Mouse (Mus musculus) G1E (cell line): ENCODE results near the gene Cd2bp2. TPM values are rescaled to one million over a fixed set of nuclear protein-coding genes. Genes with fewer than 3 reads are reported as not detected.

Experiments used
- ATAC-seq: 2 replicates; pipeline ENCODE4 v1.8.0; 2016; ENCODE audit warnings: mild to moderate bottlenecking; ENCODE audit not compliant: insufficient number of reproducible peaks, poor library complexity, low FRiP score, severe bottlenecking; ENCODE audit errors: extremely low read depth
- DNase-seq: peaks from one replicate; pipeline ENCODE4 v3.0.0; 2012; ENCODE audit warnings: low spot score
- H3K27me3 ChIP-seq: 2 replicates; pipeline ENCODE4 v1.6.1; 2012; ENCODE audit warnings: mild to moderate bottlenecking, low read length, inconsistent platforms; ENCODE audit not compliant: insufficient read depth
- H3K36me3 ChIP-seq: replicated peaks from 2 replicates; pipeline ENCODE3; 2012; ENCODE audit warnings: mild to moderate bottlenecking, inconsistent platforms
- H3K4me1 ChIP-seq: 2 replicates; pipeline ENCODE4 v1.6.1; 2012; ENCODE audit warnings: low read depth, low read length, inconsistent platforms, mixed read lengths; ENCODE audit not compliant: insufficient read depth
- H3K4me3 ChIP-seq: 2 replicates; pipeline ENCODE4 v1.5.1; 2012; ENCODE audit warnings: low read depth, mild to moderate bottlenecking, inconsistent platforms, low read length, moderate library complexity, mixed read lengths
- H3K9me3 ChIP-seq: replicated peaks from 2 replicates; pipeline ENCODE4 v1.6.1; 2012; ENCODE audit warnings: inconsistent platforms
- CTCF ChIP-seq: IDR thresholded peaks from 2 replicates; pipeline ENCODE4 v1.5.1; 2012; ENCODE audit warnings: low read depth, low read length, inconsistent platforms, mixed read lengths
- GATA1 ChIP-seq: IDR thresholded peaks from 2 replicates; pipeline ENCODE4 v1.6.1; 2012; ENCODE audit warnings: borderline replicate concordance, low read length, inconsistent platforms, mixed read lengths
- GATA2 ChIP-seq: IDR thresholded peaks from 2 replicates; pipeline ENCODE4 v1.6.1; 2012; ENCODE audit warnings: low read depth, low read length, inconsistent platforms, borderline replicate concordance
- POLR2AphosphoS5 ChIP-seq: IDR thresholded peaks from 2 replicates; pipeline ENCODE4 v1.6.1; 2012; ENCODE audit warnings: low read depth, low read length, inconsistent platforms; ENCODE audit not compliant: insufficient replicate concordance
- TAL1 ChIP-seq: conservative IDR thresholded peaks from 2 replicates; pipeline ENCODE4 v1.6.1; 2012; ENCODE audit warnings: low read depth, low read length, inconsistent platforms, mixed read lengths
- polyA plus RNA-seq: library from polyadenylated mRNA; stranded (reverse); fragments of >175 nt; gene quantifications from 2 replicates; pipeline ENCODE4 v1.2.3, GENCODE M21; 2012
- total RNA-seq, 2 experiments: library from RNA; stranded (forward) in 1 of 2; stranded (reverse) in 1 of 2; fragments of 200-1000 nt in 1 of 2; fragments of >200 nt in 1 of 2; fragmentation: Nextera tagmentation in 1 of 2; gene quantifications; 2 replicates each; pipeline ENCODE4 v1.2.3; 2014 to 2017

The Cd2bp2 gene
- total and polyA plus RNA-seq, 3 experiments = 23.3 to 84.6 (median 71.8) TPM

DNA sequence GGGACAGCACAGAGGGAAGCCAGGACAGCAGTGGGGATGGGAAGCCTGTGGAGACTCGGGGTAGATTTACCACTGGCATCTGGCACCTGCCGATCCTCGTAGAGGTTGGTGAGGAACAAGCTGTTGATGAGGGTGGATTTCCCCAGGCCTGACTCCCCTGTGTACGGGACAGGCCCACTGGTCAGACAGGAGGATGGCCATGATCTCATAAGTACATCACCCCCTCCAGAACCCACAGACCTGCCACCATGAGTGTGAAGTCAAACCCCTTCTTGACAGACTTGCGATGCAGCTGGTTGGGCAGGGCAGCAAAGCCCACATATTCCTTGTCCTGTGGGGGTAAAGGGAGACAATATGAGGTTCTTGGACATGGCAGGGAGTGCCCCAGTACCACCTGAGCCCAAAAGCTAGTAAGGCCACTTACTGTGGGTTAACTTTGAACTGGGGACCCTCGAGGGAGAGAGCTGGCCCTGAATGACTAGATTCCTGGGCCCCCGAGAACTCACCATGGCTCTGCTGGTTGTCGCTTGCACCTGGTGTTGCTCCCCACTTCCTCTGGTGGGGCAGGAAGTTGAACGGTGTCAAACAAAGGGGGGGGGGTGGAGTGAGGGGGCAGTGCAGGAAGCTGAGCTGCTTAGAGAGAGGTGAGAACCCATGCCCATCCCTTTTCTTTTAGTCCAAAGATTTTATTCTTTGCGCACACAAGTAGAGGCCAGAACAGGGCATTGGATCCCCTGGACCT lies 22.2 kb upstream of the Cd2bp2 start:
- peak overlapping the region; percentile 55; the same call in 1 of the 2 replicates for H3K4me3 ChIP-seq
- ATAC-seq = no peak
- no peaks in the 10 kb centered on the region for H3K9me3 ChIP-seq
- DNase-seq = no peak
- no peaks in the 10 kb centered on the region for H3K27me3 ChIP-seq
- peaks cover 61% of the 10 kb centered on the region for H3K4me1 ChIP-seq
- H3K36me3 ChIP-seq = peaks cover 31% of the 10 kb centered on the region
- TF ChIP-seq POLR2AphosphoS5 (no peak), CTCF (no peak), TAL1 (no peak), GATA1 (no peak), GATA2 (no peak)

DNA sequence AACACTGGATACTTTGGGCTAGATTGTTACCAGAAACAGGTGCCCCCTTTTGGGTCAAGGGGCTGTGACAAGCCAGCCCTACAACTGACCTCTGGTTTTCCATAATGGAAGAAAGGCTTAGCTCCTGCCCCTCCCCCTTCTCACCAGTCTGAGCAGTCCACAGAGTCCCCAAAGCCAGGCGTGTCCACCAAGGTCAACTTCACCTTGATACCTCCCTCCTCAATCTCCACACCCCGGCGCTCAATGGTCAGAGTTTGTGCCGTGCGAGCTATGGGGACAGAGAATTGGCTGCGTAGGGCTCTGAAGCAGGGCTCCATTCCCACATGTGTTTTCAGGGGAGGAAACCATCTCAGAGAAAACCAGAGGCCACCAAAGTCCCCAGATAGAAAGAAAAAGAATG lies 21.6 kb upstream of the Cd2bp2 start:
- Histone ChIP-seq H3K9me3 (no peaks in the 10 kb centered on the region), H3K4me1 (peaks cover 64% of the 10 kb centered on the region), H3K27me3 (no peaks in the 10 kb centered on the region), H3K36me3 (peaks cover 31% of the 10 kb centered on the region), H3K4me3 (no peak overlapping the region; the same call in 1 of the 2 replicates)
- DNase-seq (no peak), ATAC-seq (no peak)
- TF ChIP-seq GATA2 (no peak), GATA1 (no peak)

GRCm38 (mm10) chr7:127216307-127216706 lies 20.5 kb upstream of the Cd2bp2 start:
- H3K36me3 ChIP-seq = peaks cover 31% of the 10 kb centered on the region
- H3K4me3 ChIP-seq = no peak overlapping the region
- H3K27me3 ChIP-seq = no peaks in the 10 kb centered on the region
- ATAC-seq (no peak), DNase-seq (no peak)
- no peaks in the 10 kb centered on the region for H3K9me3 ChIP-seq
- no peak for TF ChIP-seq TAL1
- H3K4me1 ChIP-seq = peaks cover 68% of the 10 kb centered on the region

- ATAC-seq (peak; percentile 36; the same call in 1 of the 2 replicates), DNase-seq (no peak)
- no peak overlapping the region for H3K4me3 ChIP-seq
- H3K27me3 ChIP-seq = no peaks in the 10 kb centered on the region
- no peak for TF ChIP-seq POLR2AphosphoS5
- peak; percentile 88 for TF ChIP-seq CTCF
- H3K36me3 ChIP-seq = peaks cover 31% of the 10 kb centered on the region
- H3K9me3 ChIP-seq = no peaks in the 10 kb centered on the region
- peaks cover 74% of the 10 kb centered on the region for H3K4me1 ChIP-seq
Measured at GRCm38 (mm10) chr7:127214981-127215871, 19.4 kb upstream of the Cd2bp2 start.

DNA sequence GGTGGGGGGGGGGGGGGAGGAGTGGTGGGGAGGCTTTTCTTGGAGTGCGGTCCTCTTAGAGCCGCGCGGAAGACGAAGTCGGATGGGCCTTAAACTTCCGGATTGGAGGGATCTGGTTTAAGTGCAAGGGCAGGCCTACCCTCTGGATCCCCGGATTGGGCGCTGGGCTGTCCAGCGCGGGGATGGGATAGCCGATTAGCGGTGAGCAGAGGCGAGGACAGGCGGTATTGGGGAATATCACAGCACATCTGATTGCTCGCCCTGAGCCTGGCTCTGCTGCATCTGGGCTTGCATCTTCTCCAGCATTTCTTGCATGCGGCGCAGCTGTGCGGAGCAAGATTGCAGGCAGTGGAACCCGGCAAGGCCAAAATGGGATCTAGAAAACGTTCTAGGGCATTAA lies 18.7 kb upstream of the Cd2bp2 start:
- no peaks in the 10 kb centered on the region for H3K27me3 ChIP-seq
- ATAC-seq = no peak
- H3K9me3 ChIP-seq = no peaks in the 10 kb centered on the region
- TF ChIP-seq GATA2 (no peak), CTCF (no peak), TAL1 (no peak), GATA1 (no peak), POLR2AphosphoS5 (no peak)
- peaks cover 31% of the 10 kb centered on the region for H3K36me3 ChIP-seq
- no peak for DNase-seq
- peaks cover 80% of the 10 kb centered on the region for H3K4me1 ChIP-seq
- no peak overlapping the region for H3K4me3 ChIP-seq

DNA sequence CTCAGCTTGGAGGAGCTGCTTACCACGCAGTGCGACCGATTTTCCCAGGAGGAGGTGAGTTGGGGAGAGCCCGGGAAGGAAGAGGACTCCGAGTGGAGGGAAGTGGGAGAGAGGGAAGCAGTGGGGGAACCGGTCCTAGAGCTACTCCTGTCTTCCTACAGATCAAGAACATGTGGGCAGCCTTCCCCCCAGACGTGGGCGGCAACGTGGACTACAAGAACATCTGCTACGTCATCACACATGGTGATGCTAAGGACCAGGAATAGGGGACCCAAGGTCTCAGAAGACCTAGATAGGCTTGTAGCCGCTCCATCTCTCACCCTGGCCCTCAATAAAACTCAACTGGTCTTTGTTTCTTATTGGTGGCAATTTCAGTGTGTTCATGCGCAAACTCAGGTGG lies 18.1 kb upstream of the Cd2bp2 start:
- no peak for DNase-seq
- peaks cover 80% of the 10 kb centered on the region for H3K4me1 ChIP-seq
- peaks cover 31% of the 10 kb centered on the region for H3K36me3 ChIP-seq
- TF ChIP-seq TAL1 (no peak), GATA1 (no peak), CTCF (no peak), GATA2 (no peak), POLR2AphosphoS5 (no peak)
- no peak overlapping the region for H3K4me3 ChIP-seq
- H3K9me3 ChIP-seq = no peaks in the 10 kb centered on the region
- no peaks in the 10 kb centered on the region for H3K27me3 ChIP-seq
- ATAC-seq = no peak

DNA sequence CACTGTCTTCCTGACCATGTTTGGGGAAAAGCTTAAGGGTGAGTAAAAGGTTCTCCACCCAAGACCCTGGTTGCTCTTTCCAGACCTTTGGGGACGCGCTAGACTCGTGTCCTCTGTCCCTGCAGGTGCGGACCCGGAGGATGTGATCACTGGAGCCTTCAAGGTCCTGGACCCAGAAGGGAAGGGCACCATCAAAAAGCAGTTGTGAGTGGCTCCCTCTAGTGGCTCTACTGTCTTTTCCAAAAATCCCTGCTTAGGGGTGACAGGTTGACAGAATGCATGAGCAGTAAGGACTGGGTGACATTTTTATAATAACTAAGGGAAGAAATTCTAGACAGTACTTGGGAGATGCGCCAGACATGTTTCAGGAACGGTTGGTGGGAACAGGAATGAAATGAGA lies 17.6 kb upstream of the Cd2bp2 start:
- ATAC-seq = no peak
- Histone ChIP-seq H3K27me3 (no peaks in the 10 kb centered on the region), H3K36me3 (peaks cover 31% of the 10 kb centered on the region), H3K4me1 (peaks cover 76% of the 10 kb centered on the region), H3K4me3 (no peak overlapping the region), H3K9me3 (no peaks in the 10 kb centered on the region)
- TF ChIP-seq CTCF (peak; percentile 56; the same call in 1 of the 2 replicates), GATA2 (no peak), TAL1 (no peak), GATA1 (no peak), POLR2AphosphoS5 (no peak)
- no peak for DNase-seq
